Mouse (Mus musculus) embryonic facial prominence, embryonic 11.5 days (tissue): ENCODE data around the gene Masp1. TPM values are rescaled to one million over a fixed set of nuclear protein-coding genes. Genes with fewer than 3 reads are reported as not detected.
A peak's percentile ranks its signal among the peaks of the same experiment; 100 is the strongest.

Experiments
- ATAC-seq: fragments of 200-750 bp; cut with Nextera tagmentation; replicated peaks from 2 replicates; pipeline ENCODE4 v1.8.0; 2017; ENCODE audit warnings: low read depth; ENCODE audit not compliant: insufficient number of reproducible peaks, low FRiP score, low TSS enrichment
- DNase-seq: peaks from one replicate; pipeline ENCODE4 v3.0.0-alpha.2; 2015; ENCODE audit warnings: low spot score
- H3K27ac ChIP-seq: fragments of 300-500 bp; sonication (generic); replicated peaks from 2 replicates; pipeline ENCODE4 v1.5.1; 2014; ENCODE audit warnings: mild to moderate bottlenecking, low read depth, low read length, control low read depth
- H3K27me3 ChIP-seq: fragments of 300-500 bp; sonication (generic); 2 replicates; pipeline ENCODE4 v1.6.1; 2014; ENCODE audit warnings: mild to moderate bottlenecking, low read length, moderate library complexity, mixed read lengths; ENCODE audit not compliant: control insufficient read depth, insufficient read depth
- H3K36me3 ChIP-seq: fragments of 300-500 bp; sonication (generic); replicated peaks from 2 replicates; pipeline ENCODE4 v1.6.1; 2014; ENCODE audit warnings: low read depth, mild to moderate bottlenecking, low read length, moderate library complexity, mixed read lengths; ENCODE audit not compliant: control insufficient read depth, insufficient read depth
- H3K4me1 ChIP-seq: fragments of 300-500 bp; sonication (generic); 2 replicates; pipeline ENCODE4 v1.6.1; 2014; ENCODE audit warnings: low read length, mixed read lengths; ENCODE audit not compliant: control insufficient read depth, insufficient read depth
- H3K4me2 ChIP-seq: fragments of 300-500 bp; sonication (generic); 2 replicates; pipeline ENCODE4 v1.6.1; 2014; ENCODE audit warnings: low read depth, mild to moderate bottlenecking, control low read depth, low read length, moderate library complexity
- H3K4me3 ChIP-seq: fragments of 300-500 bp; sonication (generic); 2 replicates; pipeline ENCODE4 v1.5.1; 2014; ENCODE audit warnings: low read depth, low read length, control low read depth
- H3K9ac ChIP-seq: fragments of 300-500 bp; sonication (generic); replicated peaks from 2 replicates; pipeline ENCODE4 v1.6.1; 2014; ENCODE audit warnings: mild to moderate bottlenecking, control low read depth, low read length
- H3K9me3 ChIP-seq: fragments of 300-500 bp; sonication (generic); replicated peaks from 2 replicates; pipeline ENCODE4 v1.6.1; 2016; ENCODE audit warnings: mild to moderate bottlenecking, low read length, inconsistent platforms, mixed read lengths; ENCODE audit not compliant: control insufficient read depth
- WGBS: fragments of 180-500 bp; shearing (Covaris S2); extraction: QIAGEN DNeasy Blood & Tissue Kit; methylation state at CpG from one replicate; pipeline ENCODE4 v1.1.7; 2014; 5-methylcytosine and 5-hydroxymethylcytosine counted together
- polyA plus RNA-seq: library from polyadenylated mRNA; unstranded; fragments of >200 nt; fragmentation: Nextera tagmentation; extraction: Ambion mirVana; gene quantifications from 2 replicates; pipeline ENCODE4 v1.2.1, GENCODE M21; 2014

Gene Masp1
- polyA plus RNA-seq, 1 experiment from 2014 or later, result 3.9 TPM

GRCm38 (mm10) chr16:23452476-23452875, 68.1 kb downstream of the Masp1 start:
- H3K4me2 ChIP-seq, result no peak overlapping the region
- H3K36me3 ChIP-seq, result no peaks in the 10 kb centered on the region
- no peak overlapping the region for H3K27ac ChIP-seq
- no peak overlapping the region for H3K4me3 ChIP-seq
- ATAC-seq (0 out of 2 replicates have a peak, but pooled peaks have one; percentile 52), DNase-seq (peak; percentile 80)
- H3K9ac ChIP-seq, result no peak overlapping the region
- 21% methylated on average over 3 of the region's 3 CpGs for WGBS
- H3K4me1 ChIP-seq, result no peaks in the 10 kb centered on the region
- H3K27me3 ChIP-seq, result no peaks in the 10 kb centered on the region
- H3K9me3 ChIP-seq, result no peaks in the 10 kb centered on the region

GRCm38 (mm10) chr16:23450816-23451215, 69.8 kb downstream of the Masp1 start:
- Histone ChIP-seq H3K36me3 (no peaks in the 10 kb centered on the region), H3K4me3 (no peak overlapping the region), H3K9me3 (no peaks in the 10 kb centered on the region), H3K4me2 (no peak overlapping the region), H3K9ac (no peak overlapping the region), H3K27ac (no peak overlapping the region), H3K4me1 (no peaks in the 10 kb centered on the region), H3K27me3 (no peaks in the 10 kb centered on the region)
- DNase-seq, result no peak
- ATAC-seq, result no peak
- WGBS, result 86% methylated on average over 4 of the region's 4 CpGs

GRCm38 (mm10) chr16:23449946-23450345, 70.7 kb downstream of the Masp1 start:
- no peaks in the 10 kb centered on the region for H3K36me3 ChIP-seq
- no peak for ATAC-seq

GRCm38 (mm10) chr16:23444231-23444630, 76.4 kb downstream of the Masp1 start:
- H3K4me3 ChIP-seq, result no peak overlapping the region
- WGBS, result 95% methylated on average over 4 of the region's 4 CpGs
- no peak for ATAC-seq

More at GRCm38 (mm10) chr16:23449946-23450345, 70.7 kb downstream of the Masp1 start:
- H3K4me2 ChIP-seq, result no peak overlapping the region
- no peaks in the 10 kb centered on the region for H3K4me1 ChIP-seq
- no peaks in the 10 kb centered on the region for H3K9me3 ChIP-seq
- no peaks in the 10 kb centered on the region for H3K27me3 ChIP-seq
- no peak overlapping the region for H3K4me3 ChIP-seq
- no peak overlapping the region for H3K27ac ChIP-seq
- 85% methylated on average over 2 of the region's 2 CpGs for WGBS
- no peak for DNase-seq
- no peak overlapping the region for H3K9ac ChIP-seq

GRCm38 (mm10) chr16:23437404-23438166, 83.0 kb downstream of the Masp1 start:
- Histone ChIP-seq H3K4me1 (no peaks in the 10 kb centered on the region), H3K27me3 (no peaks in the 10 kb centered on the region), H3K4me3 (no peak overlapping the region), H3K9ac (no peak overlapping the region), H3K4me2 (no peak overlapping the region), H3K9me3 (no peaks in the 10 kb centered on the region), H3K27ac (no peak overlapping the region), H3K36me3 (no peaks in the 10 kb centered on the region)
- DNase-seq (no peak), ATAC-seq (no peak)
- 72% methylated on average over 12 of the region's 12 CpGs for WGBS

More at GRCm38 (mm10) chr16:23444231-23444630, 76.4 kb downstream of the Masp1 start:
- no peak overlapping the region for H3K27ac ChIP-seq
- H3K4me2 ChIP-seq, result no peak overlapping the region
- no peaks in the 10 kb centered on the region for H3K36me3 ChIP-seq
- no peaks in the 10 kb centered on the region for H3K9me3 ChIP-seq
- no peak for DNase-seq
- no peaks in the 10 kb centered on the region for H3K27me3 ChIP-seq
- H3K9ac ChIP-seq, result no peak overlapping the region
- H3K4me1 ChIP-seq, result no peaks in the 10 kb centered on the region

- Histone ChIP-seq H3K4me1 (no peaks in the 10 kb centered on the region), H3K9me3 (no peaks in the 10 kb centered on the region), H3K36me3 (no peaks in the 10 kb centered on the region), H3K27ac (no peak overlapping the region), H3K27me3 (no peaks in the 10 kb centered on the region), H3K4me2 (no peak overlapping the region), H3K4me3 (no peak overlapping the region), H3K9ac (no peak overlapping the region)
- WGBS, result 86% methylated on average over 8 of the region's 8 CpGs
- ATAC-seq, result no peak
- no peak for DNase-seq
Measured at GRCm38 (mm10) chr16:23429991-23430390, 90.6 kb downstream of the Masp1 start.

GRCm38 (mm10) chr16:23428647-23429319, 91.8 kb downstream of the Masp1 start, which contains the start of gene Rtp1:
Rtp1 (plus strand) TSS chr16:23429133.
- no peak for DNase-seq
- Histone ChIP-seq H3K27me3 (no peaks in the 10 kb centered on the region), H3K9ac (no peak within 1 kb of the TSS), H3K4me1 (no peaks in the 10 kb centered on the region), H3K4me2 (no peak within 1 kb of the TSS), H3K27ac (no peak within 1 kb of the TSS), H3K36me3 (no peaks in the 10 kb centered on the region), H3K4me3 (no peak within 1 kb of the TSS), H3K9me3 (no peaks in the 10 kb centered on the region)
- 87% methylated on average over 7 of the region's 7 CpGs for WGBS
- ATAC-seq, result no peak

GRCm38 (mm10) chr16:23427701-23428100, 92.9 kb downstream of the Masp1 start:
- no peak overlapping the region for H3K4me3 ChIP-seq
- ATAC-seq, result no peak
- DNase-seq, result no peak
- H3K4me2 ChIP-seq, result no peak overlapping the region
- no peaks in the 10 kb centered on the region for H3K27me3 ChIP-seq
- H3K27ac ChIP-seq, result no peak overlapping the region
- H3K9ac ChIP-seq, result no peak overlapping the region
- H3K4me1 ChIP-seq, result no peaks in the 10 kb centered on the region
- no peaks in the 10 kb centered on the region for H3K9me3 ChIP-seq
- WGBS, result 95% methylated on average over 1 of the region's 1 CpGs
- no peaks in the 10 kb centered on the region for H3K36me3 ChIP-seq
